Mouse (Mus musculus) lung, embryonic 16.5 days (tissue): ENCODE data around the gene Fhit. TPM values are rescaled to one million over a fixed set of nuclear protein-coding genes. Genes with fewer than 3 reads are reported as not detected.

Experiments
- ATAC-seq: fragments of 200-750 bp; cut with Nextera tagmentation; 2 replicates; pipeline ENCODE4 v1.8.0; 2017; ENCODE audit warnings: low read depth, mild to moderate bottlenecking, moderate library complexity
- H3K27ac ChIP-seq: fragments of 300-500 bp; sonication (generic); 2 replicates; pipeline ENCODE4 v1.5.1; 2014; ENCODE audit warnings: mild to moderate bottlenecking, control low read depth, low read length
- H3K27me3 ChIP-seq: fragments of 300-500 bp; sonication (generic); 2 replicates; pipeline ENCODE4 v1.6.1; 2014; ENCODE audit warnings: low read depth, low read length, mixed read lengths; ENCODE audit not compliant: control insufficient read depth, insufficient read depth
- H3K36me3 ChIP-seq: fragments of 300-500 bp; sonication (generic); 2 replicates; pipeline ENCODE4 v1.6.1; 2014; ENCODE audit warnings: low read length; ENCODE audit not compliant: control insufficient read depth, insufficient read depth
- H3K4me1 ChIP-seq: fragments of 300-500 bp; sonication (generic); replicated peaks from 2 replicates; pipeline ENCODE4 v1.6.1; 2014; ENCODE audit warnings: low read length, mixed read lengths; ENCODE audit not compliant: control insufficient read depth, insufficient read depth
- H3K4me2 ChIP-seq: fragments of 300-500 bp; sonication (generic); 2 replicates; pipeline ENCODE4 v1.6.1; 2014; ENCODE audit warnings: low read depth, low read length, control low read depth
- H3K4me3 ChIP-seq: fragments of 300-500 bp; sonication (generic); 2 replicates; pipeline ENCODE4 v1.5.1; 2014; ENCODE audit warnings: mild to moderate bottlenecking, low read length, control low read depth
- H3K9ac ChIP-seq: fragments of 300-500 bp; sonication (generic); 2 replicates; pipeline ENCODE4 v1.6.1; 2014; ENCODE audit warnings: low read length, control low read depth
- H3K9me3 ChIP-seq: fragments of 300-500 bp; sonication (generic); 2 replicates; pipeline ENCODE4 v1.6.1; 2016; ENCODE audit warnings: low read length; ENCODE audit not compliant: control insufficient read depth
- WGBS: fragments of 180-500 bp; shearing (Covaris S2); extraction: QIAGEN DNeasy Blood & Tissue Kit; methylation state at CpG from one replicate; pipeline ENCODE4 v1.1.7; 2014; 5-methylcytosine and 5-hydroxymethylcytosine counted together
- polyA plus RNA-seq: library from polyadenylated mRNA; unstranded; fragments of >200 nt; fragmentation: Nextera tagmentation; extraction: Ambion mirVana; gene quantifications from 2 replicates; pipeline ENCODE4 v1.2.1, GENCODE M21; 2015

Gene Fhit
- polyA plus RNA-seq, 1 experiment from 2014 or later = 4.9 TPM

DNA sequence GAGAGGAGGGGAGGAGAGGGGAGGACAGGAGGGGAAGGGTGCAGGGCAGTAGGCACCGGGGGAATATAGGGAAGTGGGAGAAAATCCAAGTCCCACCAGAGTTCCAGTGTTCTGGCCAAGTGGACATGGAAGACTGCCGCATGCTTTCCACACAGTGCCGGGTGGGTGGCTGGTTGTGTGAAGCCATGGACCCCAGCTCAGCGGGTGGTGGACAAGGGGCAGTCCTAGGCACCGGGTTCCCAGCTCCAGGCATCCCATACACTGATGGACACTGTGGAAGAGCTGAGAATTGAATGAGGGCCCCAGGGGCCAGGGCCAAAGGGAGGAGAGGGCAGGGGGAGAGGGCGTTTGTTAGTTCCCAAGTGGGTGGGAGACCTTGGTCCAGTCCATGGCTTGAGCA, 1123.8 kb downstream of the Fhit start:
- Histone ChIP-seq H3K9ac (no peak overlapping the region), H3K27ac (no peak overlapping the region), H3K4me1 (no peaks in the 10 kb centered on the region), H3K4me2 (no peak overlapping the region), H3K4me3 (no peak overlapping the region), H3K27me3 (no peaks in the 10 kb centered on the region), H3K36me3 (no peaks in the 10 kb centered on the region), H3K9me3 (no peaks in the 10 kb centered on the region)
- WGBS = 86% methylated on average over 6 of the region's 6 CpGs
- no peak for ATAC-seq

DNA sequence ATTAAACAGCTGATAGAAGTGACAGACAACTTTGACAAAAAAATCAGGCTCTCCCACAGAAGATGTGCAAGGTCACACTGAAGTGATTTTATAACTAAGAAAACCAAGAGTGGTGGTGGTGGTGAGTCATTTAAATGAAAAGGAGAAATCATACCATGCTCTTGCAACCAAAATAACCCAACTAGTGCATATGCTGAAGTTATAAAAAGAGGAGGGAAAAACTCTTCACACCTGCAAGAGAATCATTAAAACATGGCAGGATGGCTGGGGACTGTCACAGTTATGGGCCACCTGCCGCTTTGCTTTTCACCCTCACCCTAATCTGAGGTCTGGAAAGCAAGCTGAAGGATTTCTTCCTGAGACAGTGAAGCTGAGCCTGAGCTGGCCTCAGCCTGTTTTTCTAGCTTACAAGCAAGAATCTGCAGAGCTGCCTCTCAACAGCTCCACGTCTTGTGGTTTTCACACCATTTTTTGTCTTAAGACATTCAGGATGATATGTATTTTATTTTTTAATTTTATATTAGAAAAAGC, 1125.1 kb downstream of the Fhit start:
- no peak overlapping the region for H3K27ac ChIP-seq
- H3K9me3 ChIP-seq = no peaks in the 10 kb centered on the region
- no peak overlapping the region for H3K9ac ChIP-seq
- H3K4me2 ChIP-seq = no peak overlapping the region
- 65% methylated on average over 2 of the region's 2 CpGs for WGBS
- ATAC-seq = no peak
- no peaks in the 10 kb centered on the region for H3K4me1 ChIP-seq
- no peaks in the 10 kb centered on the region for H3K36me3 ChIP-seq
- H3K27me3 ChIP-seq = no peaks in the 10 kb centered on the region
- H3K4me3 ChIP-seq = no peak overlapping the region

DNA sequence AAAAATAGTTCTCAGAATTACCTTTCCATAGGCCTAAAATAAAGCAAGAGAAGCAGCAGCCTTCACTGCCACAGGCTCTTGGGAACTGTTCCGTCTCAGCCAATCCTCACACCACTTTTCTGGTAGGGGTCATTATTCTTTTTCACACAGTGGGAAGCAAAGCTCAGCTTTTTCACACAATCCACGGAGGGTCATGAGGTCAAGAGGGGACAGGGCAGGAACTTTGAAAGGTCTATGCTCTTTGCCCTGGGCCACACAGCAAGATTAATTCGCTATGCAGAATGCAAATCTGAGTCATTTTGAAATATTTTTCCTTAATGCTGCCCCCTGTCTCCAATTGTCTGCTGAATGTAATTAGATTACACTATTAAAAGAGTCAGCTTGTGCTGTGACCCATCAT, 1126.2 kb downstream of the Fhit start:
- Histone ChIP-seq H3K36me3 (no peaks in the 10 kb centered on the region), H3K4me3 (no peak overlapping the region), H3K9ac (no peak overlapping the region), H3K27me3 (no peaks in the 10 kb centered on the region), H3K27ac (peak overlapping the region; percentile 52; the same call in 1 of the 2 replicates), H3K4me2 (no peak overlapping the region), H3K9me3 (no peaks in the 10 kb centered on the region), H3K4me1 (no peaks in the 10 kb centered on the region)
- WGBS = 39% methylated on average over 3 of the region's 3 CpGs
- no peak for ATAC-seq

DNA sequence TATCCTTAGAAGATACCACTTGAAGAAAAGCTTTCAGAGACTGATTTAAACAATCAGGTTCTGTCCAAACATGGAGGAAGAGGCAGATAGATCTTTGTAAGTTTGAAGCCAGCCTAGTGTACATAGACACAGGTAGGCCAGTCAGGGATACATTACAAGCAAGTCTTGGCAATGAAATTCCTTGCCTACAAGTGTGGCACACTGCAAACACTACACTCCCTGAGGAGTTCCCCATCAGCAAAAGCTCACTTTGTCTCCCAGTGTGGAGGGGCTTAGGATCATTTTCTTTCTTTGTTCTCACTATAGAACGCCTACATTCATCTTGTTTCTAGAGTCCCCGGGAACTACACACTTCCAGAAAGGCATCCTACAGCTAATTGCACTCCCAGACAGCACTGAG, 1126.6 kb downstream of the Fhit start:
- peak overlapping the region; percentile 52; the same call in 1 of the 2 replicates for H3K27ac ChIP-seq
- no peaks in the 10 kb centered on the region for H3K4me1 ChIP-seq
- no peaks in the 10 kb centered on the region for H3K36me3 ChIP-seq
- WGBS = 50% methylated on average over 2 of the region's 2 CpGs
- H3K9me3 ChIP-seq = no peaks in the 10 kb centered on the region
- ATAC-seq = 0 out of 2 replicates have a peak, but pooled peaks have one; percentile 60
- H3K9ac ChIP-seq = no peak overlapping the region
- no peaks in the 10 kb centered on the region for H3K27me3 ChIP-seq
- H3K4me3 ChIP-seq = no peak overlapping the region
- no peak overlapping the region for H3K4me2 ChIP-seq

DNA sequence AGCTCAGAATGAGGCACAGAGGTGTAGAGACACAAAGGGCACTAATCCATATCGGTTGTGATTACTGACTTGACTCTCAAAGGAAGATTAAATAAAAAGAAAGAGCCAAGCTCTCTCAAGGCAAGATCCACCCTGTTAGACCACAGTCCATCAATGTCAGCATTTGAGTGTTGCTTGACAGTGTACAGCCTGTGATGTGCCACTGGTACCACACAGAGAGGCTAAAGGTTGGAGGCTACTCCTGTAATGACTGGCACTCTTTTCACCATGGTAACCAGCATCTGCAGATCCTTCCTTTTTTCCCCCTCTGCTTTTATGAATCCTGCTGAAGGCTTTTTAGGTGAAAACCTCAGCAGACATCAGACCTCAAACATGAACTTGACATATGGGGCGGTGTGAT, 1138.5 kb downstream of the Fhit start:
- 49% methylated on average over 2 of the region's 2 CpGs for WGBS
- no peak for ATAC-seq

DNA sequence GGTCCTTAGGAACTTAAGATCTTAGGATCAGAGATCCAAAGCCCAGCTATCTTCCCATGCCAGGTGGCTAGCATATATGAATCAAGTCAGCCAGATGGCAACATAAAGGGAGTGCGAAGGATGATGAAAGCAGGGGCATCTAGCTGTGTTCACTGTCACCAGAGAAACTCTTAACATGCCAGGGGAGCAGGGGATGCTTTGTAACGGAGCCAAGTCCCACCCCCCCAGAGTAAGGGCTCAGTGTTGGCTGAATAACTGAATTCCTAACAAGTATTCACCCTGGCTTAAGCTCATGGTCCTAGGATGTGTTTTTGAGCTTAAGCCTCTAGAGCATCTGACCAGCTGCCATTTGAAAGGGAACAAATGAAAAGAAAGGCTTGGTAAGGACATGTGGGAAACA, 1139.5 kb downstream of the Fhit start:
- H3K27me3 ChIP-seq = no peaks in the 10 kb centered on the region
- no peaks in the 10 kb centered on the region for H3K36me3 ChIP-seq
- H3K4me1 ChIP-seq = no peaks in the 10 kb centered on the region
- no peak overlapping the region for H3K27ac ChIP-seq
- H3K9ac ChIP-seq = no peak overlapping the region
- no peak overlapping the region for H3K4me2 ChIP-seq
- H3K9me3 ChIP-seq = no peaks in the 10 kb centered on the region
- no peak overlapping the region for H3K4me3 ChIP-seq
- no peak for ATAC-seq
- WGBS = 57% methylated on average over 2 of the region's 2 CpGs

More for the DNA sequence above, 1138.5 kb downstream of the Fhit start:
- H3K9me3 ChIP-seq = no peaks in the 10 kb centered on the region
- H3K4me3 ChIP-seq = no peak overlapping the region
- H3K27me3 ChIP-seq = no peaks in the 10 kb centered on the region
- no peaks in the 10 kb centered on the region for H3K4me1 ChIP-seq
- H3K27ac ChIP-seq = no peak overlapping the region
- H3K36me3 ChIP-seq = no peaks in the 10 kb centered on the region
- no peak overlapping the region for H3K9ac ChIP-seq
- no peak overlapping the region for H3K4me2 ChIP-seq

DNA sequence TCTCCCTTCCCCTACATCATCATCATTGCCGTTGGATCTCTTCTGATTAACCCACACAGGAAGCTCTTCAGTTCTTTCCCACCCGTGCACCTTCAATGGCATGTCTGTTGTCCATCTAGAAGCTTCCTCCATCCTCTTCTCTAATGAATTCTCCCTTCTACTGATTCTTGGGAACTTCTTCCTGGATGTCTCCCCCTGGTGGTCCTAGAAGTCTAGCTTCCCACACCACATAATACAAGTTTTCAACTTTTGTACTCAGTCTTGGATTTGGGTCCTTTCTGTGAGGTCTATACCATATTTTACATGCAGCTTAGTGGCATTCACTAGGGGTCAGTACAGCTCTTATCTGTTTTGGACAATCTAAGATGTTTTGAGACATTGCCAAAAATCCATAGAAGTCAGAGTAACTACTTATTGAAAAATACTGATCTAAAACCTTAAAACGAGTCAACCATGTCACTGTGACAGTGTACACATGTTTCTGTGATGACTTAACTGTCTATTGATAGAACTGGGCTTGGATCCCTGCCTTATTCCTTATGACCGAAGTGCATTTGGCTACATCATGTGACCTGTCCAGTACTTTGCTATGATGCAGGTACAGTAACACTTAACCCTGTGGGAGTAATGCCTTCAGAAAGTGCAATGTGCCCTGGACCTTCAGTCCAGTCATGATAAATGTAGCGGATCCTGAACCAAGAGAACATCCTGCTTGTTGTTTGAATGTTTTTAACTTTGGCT, 1141.3 kb downstream of the Fhit start:
- WGBS = 72% methylated on average over 5 of the region's 5 CpGs

DNA sequence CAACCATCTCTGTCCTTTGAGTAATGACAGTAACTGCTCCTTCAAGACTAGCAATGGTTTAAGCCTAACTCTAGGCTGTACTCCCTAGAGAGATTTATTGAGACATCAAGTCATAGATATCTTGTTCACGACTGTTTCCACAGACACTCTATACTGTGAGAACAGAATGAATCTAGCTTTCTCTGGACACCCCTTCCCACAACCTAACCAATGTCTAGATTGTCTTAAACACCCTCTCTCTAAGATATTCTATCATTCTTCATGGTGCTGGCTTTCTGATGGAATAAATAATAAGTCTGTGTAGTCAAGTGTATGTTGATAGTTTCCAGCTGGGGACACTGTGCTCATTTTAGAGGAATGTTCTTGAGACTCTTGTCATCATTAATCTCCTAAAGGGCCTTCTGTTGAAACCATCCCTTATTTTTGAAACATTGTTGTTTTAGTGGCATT, 1148.0 kb downstream of the Fhit start:
- ATAC-seq = peak; percentile 82
- Histone ChIP-seq H3K4me3 (no peak overlapping the region), H3K27ac (no peak overlapping the region), H3K4me1 (peaks cover 6% of the 10 kb centered on the region), H3K36me3 (no peaks in the 10 kb centered on the region), H3K9ac (no peak overlapping the region), H3K9me3 (no peaks in the 10 kb centered on the region), H3K27me3 (no peaks in the 10 kb centered on the region), H3K4me2 (no peak overlapping the region)
- 30% methylated on average over 1 of the region's 1 CpGs for WGBS

More for the DNA sequence above, 1141.3 kb downstream of the Fhit start:
- Histone ChIP-seq H3K36me3 (no peaks in the 10 kb centered on the region), H3K4me3 (no peak overlapping the region), H3K4me1 (no peaks in the 10 kb centered on the region), H3K27ac (no peak overlapping the region), H3K4me2 (no peak overlapping the region), H3K27me3 (no peaks in the 10 kb centered on the region), H3K9me3 (no peaks in the 10 kb centered on the region), H3K9ac (no peak overlapping the region)
- no peak for ATAC-seq

DNA sequence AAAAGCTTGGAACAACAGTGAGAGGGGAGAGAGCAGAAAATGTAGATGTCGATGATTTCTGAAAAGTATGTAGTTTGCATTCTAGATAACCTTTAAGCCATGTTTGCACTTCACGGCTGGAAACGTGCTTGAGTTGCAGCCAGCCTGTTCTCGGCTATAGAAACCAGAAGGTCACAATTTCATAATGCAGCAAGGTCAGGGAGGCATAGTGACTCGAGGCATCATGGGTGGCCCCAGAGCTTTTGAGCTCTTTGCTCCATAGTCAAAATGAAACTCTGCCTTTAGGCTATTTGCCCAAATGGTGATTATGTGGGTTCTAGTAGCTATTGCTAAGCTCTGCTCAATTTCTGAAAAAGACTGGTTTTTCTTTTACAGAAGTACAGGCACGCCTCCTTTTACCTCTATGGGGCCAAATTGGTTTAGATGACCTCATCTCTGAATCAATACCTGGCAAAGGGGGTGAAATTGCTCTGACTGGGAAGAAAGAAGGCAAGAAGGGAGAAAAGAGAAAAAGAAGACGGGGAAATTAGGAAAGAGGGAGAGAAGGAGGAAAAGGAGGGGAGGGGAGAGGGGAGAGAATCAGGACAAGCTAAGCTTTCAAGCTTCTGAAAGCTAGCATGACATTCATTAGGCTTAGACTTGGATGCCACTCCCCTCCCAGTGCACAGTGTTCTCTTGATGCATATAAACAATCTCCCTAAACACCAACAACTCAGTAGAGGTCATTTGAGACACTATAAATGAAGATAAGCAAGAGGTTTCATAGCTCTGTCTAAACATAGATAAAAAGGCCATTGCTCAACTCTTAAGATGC, 1148.6 kb downstream of the Fhit start:
- peak; percentile 71 for ATAC-seq

More for the DNA sequence above, 1148.6 kb downstream of the Fhit start:
- Histone ChIP-seq H3K36me3 (no peaks in the 10 kb centered on the region), H3K27me3 (no peaks in the 10 kb centered on the region), H3K4me2 (no peak overlapping the region), H3K9me3 (no peaks in the 10 kb centered on the region), H3K9ac (no peak overlapping the region), H3K4me3 (no peak overlapping the region), H3K27ac (peak overlapping the region; percentile 61), H3K4me1 (peaks cover 6% of the 10 kb centered on the region)
- 23% methylated on average over 7 of the region's 7 CpGs for WGBS
